Mouse (Mus musculus): ENCODE results near the gene Camk2n1. TPM values are rescaled to one million over a fixed set of nuclear protein-coding genes. Genes with fewer than 3 reads are reported as not detected.

Gene Camk2n1
- polyA plus RNA-seq, 1 experiment from 2014 or later, result 2.4 TPM

- peaks cover 17% of the 10 kb centered on the region; the same call in 1 of the 2 replicates for H3K4me1 ChIP-seq
- peaks cover 26% of the 10 kb centered on the region for H3K27me3 ChIP-seq
- no peak overlapping the region for H3K4me2 ChIP-seq
- H3K9ac ChIP-seq, result no peak overlapping the region
- no peaks in the 10 kb centered on the region for H3K9me3 ChIP-seq
- H3K4me3 ChIP-seq, result no peak overlapping the region
- H3K27ac ChIP-seq, result no peak overlapping the region
- H3K36me3 ChIP-seq, result no peaks in the 10 kb centered on the region
- ATAC-seq (ENCODE audit: insufficient number of reproducible peaks, insufficient read depth, low FRiP score, low TSS enrichment, low read depth), result no peak
- WGBS, result 75% methylated on average over 5 of the region's 5 CpGs
Observed at GRCm38 (mm10) chr4:138501048-138501447, 46.9 kb downstream of the Camk2n1 start.

- H3K4me2 ChIP-seq, result peak overlapping the region; percentile 24; the same call in 1 of the 2 replicates
- ATAC-seq (ENCODE audit: insufficient number of reproducible peaks, insufficient read depth, low FRiP score, low TSS enrichment, low read depth), result no peak
Observed at GRCm38 (mm10) chr4:138504632-138505101, 50.6 kb downstream of the Camk2n1 start.

GRCm38 (mm10) chr4:138505171-138505870, 51.2 kb downstream of the Camk2n1 start:
- ATAC-seq (ENCODE audit: insufficient number of reproducible peaks, insufficient read depth, low FRiP score, low TSS enrichment, low read depth), result no peak

More at GRCm38 (mm10) chr4:138504632-138505101, 50.6 kb downstream of the Camk2n1 start:
- Histone ChIP-seq H3K9ac (no peak overlapping the region), H3K27me3 (peaks cover 31% of the 10 kb centered on the region), H3K9me3 (no peaks in the 10 kb centered on the region), H3K4me1 (peaks cover 11% of the 10 kb centered on the region; the same call in 1 of the 2 replicates), H3K4me3 (no peak overlapping the region), H3K36me3 (no peaks in the 10 kb centered on the region), H3K27ac (no peak overlapping the region)
- WGBS, result 3% methylated on average over 16 of the region's 16 CpGs

GRCm38 (mm10) chr4:138507903-138508302, 53.8 kb downstream of the Camk2n1 start:
- WGBS, result 58% methylated on average over 6 of the region's 6 CpGs
- no peak overlapping the region for H3K4me3 ChIP-seq

More at GRCm38 (mm10) chr4:138505171-138505870, 51.2 kb downstream of the Camk2n1 start:
- H3K9ac ChIP-seq, result no peak overlapping the region
- H3K4me2 ChIP-seq, result no peak overlapping the region
- H3K27ac ChIP-seq, result no peak overlapping the region
- peaks cover 31% of the 10 kb centered on the region for H3K27me3 ChIP-seq
- H3K9me3 ChIP-seq, result no peaks in the 10 kb centered on the region
- H3K36me3 ChIP-seq, result no peaks in the 10 kb centered on the region
- 3% methylated on average over 10 of the region's 10 CpGs for WGBS
- H3K4me1 ChIP-seq, result peaks cover 11% of the 10 kb centered on the region; the same call in 1 of the 2 replicates
- H3K4me3 ChIP-seq, result no peak overlapping the region

More at GRCm38 (mm10) chr4:138507903-138508302, 53.8 kb downstream of the Camk2n1 start:
- H3K27me3 ChIP-seq, result peaks cover 31% of the 10 kb centered on the region
- no peak for ATAC-seq (ENCODE audit: insufficient number of reproducible peaks, insufficient read depth, low FRiP score, low TSS enrichment, low read depth)
- peaks cover 11% of the 10 kb centered on the region; the same call in 1 of the 2 replicates for H3K4me1 ChIP-seq
- H3K9me3 ChIP-seq, result no peaks in the 10 kb centered on the region
- H3K36me3 ChIP-seq, result no peaks in the 10 kb centered on the region
- no peak overlapping the region for H3K9ac ChIP-seq
- H3K27ac ChIP-seq, result no peak overlapping the region
- H3K4me2 ChIP-seq, result no peak overlapping the region

Other genes starting within 250 kb of the Camk2n1 start
- 218 and 228 TPM in 2 replicates for gene Hp1bp3, start 238.0 kb upstream of the Camk2n1 start, polyA plus RNA-seq (2015; fragmentation: Nextera tagmentation; extraction: Ambion mirVana)
- 0.79 and 1.2 TPM in 2 replicates for gene Sh2d5, start 203.9 kb upstream of the Camk2n1 start, polyA plus RNA-seq (2015; fragmentation: Nextera tagmentation; extraction: Ambion mirVana)
- gene Kif17, start 203.9 kb upstream of the Camk2n1 start, polyA plus RNA-seq (2015; fragmentation: Nextera tagmentation; extraction: Ambion mirVana), result 1.4 and 1.7 TPM in 2 replicates
- gene Ddost, start 149.6 kb upstream of the Camk2n1 start, polyA plus RNA-seq (2015; fragmentation: Nextera tagmentation; extraction: Ambion mirVana), result 317 and 321 TPM in 2 replicates
- 54.7 and 57.5 TPM in 2 replicates for gene Pink1, start 128.0 kb upstream of the Camk2n1 start, polyA plus RNA-seq (2015; fragmentation: Nextera tagmentation; extraction: Ambion mirVana)
- gene Cda, start 86.3 kb upstream of the Camk2n1 start, polyA plus RNA-seq (2015; fragmentation: Nextera tagmentation; extraction: Ambion mirVana), result 4.1 and 6.5 TPM in 2 replicates
- gene Fam43b, start 57.8 kb upstream of the Camk2n1 start, polyA plus RNA-seq (2015; fragmentation: Nextera tagmentation; extraction: Ambion mirVana), result 0.18 and 0.25 TPM in 2 replicates
- gene Mul1, start 19.6 kb upstream of the Camk2n1 start, polyA plus RNA-seq (2015; fragmentation: Nextera tagmentation; extraction: Ambion mirVana), result 15.3 and 19.1 TPM in 2 replicates
- 0.03 TPM in 1 of 2 replicates, not detected in the other for gene Vwa5b1, start 181.6 kb downstream of the Camk2n1 start, polyA plus RNA-seq (2015; fragmentation: Nextera tagmentation; extraction: Ambion mirVana)